Mouse (Mus musculus) embryonic stem cell, embryonic (primary cell): Measurements from ENCODE around the gene Kcna10.

Experiments
- CTCF ChIA-PET, 4 experiments: fragments of 300-600 bp in 2 of 4; fragments of 350-600 bp in 2 of 4; sonication (Branson Sonifier 250); formaldehyde crosslinking; loops; one replicate each; lab custom pipeline; 2022; ENCODE audit warnings: inconsistent platforms in 2 of 4; lab: Charles Lee
- POLR2A ChIA-PET, 4 experiments: fragments of 300-600 bp in 2 of 4; fragments of 350-600 bp in 2 of 4; sonication (Branson Sonifier 250); formaldehyde crosslinking; loops; one replicate each; lab custom pipeline; 2022; ENCODE audit warnings: antibody characterized with exemption in 4 of 4, inconsistent platforms in 1 of 4; lab: Charles Lee

Kcna10 gene

GRCm38 (mm10) chr3:107229822-107230221 lies 47.0 kb downstream of the Kcna10 start:
- ChIA-PET CTCF (interaction anchor here in 2 of 4 experiments (0.8 to 1.1 kb wide), 4 partner anchors 24 to 242 kb away, joined by 3 to 4 read pairs (median 3); no protein-coding TSS in a partner anchor), POLR2A (interaction anchor here in 1 of 4 experiments (2.2 kb wide), 1 partner anchor 103 kb away, joined by 5 read pairs; the partner anchor contains the start of gene Rbm15)

- ChIA-PET POLR2A (interaction anchor here in 1 of 4 experiments (0.6 to 2.2 kb wide), 2 partner anchors 103 to 240 kb away, joined by 3 to 5 read pairs; partner anchors contain the start of gene Rbm15), CTCF (interaction anchor here in 3 of 4 experiments (0.7 to 1.1 kb wide), 3 partner anchors 25 to 232 kb away, joined by 3 to 4 read pairs (median 3); no protein-coding TSS in a partner anchor)
These were observed 47.7 kb downstream of the Kcna10 start, which contains the start of gene A630076J17Rik for GRCm38 (mm10) chr3:107230527-107230926. Gene A630076J17Rik, plus strand, starts transcription at chr3:107230614.

- POLR2A ChIA-PET: interaction anchor here in 1 of 4 experiments (2.2 kb wide), 1 partner anchor 102 kb away, joined by 5 read pairs; the partner anchor contains the start of gene Rbm15
- CTCF ChIA-PET: interaction anchor here in 2 of 4 experiments (0.9 to 1.3 kb wide), 2 partner anchors 26 to 241 kb away, joined by 3 to 4 read pairs; no protein-coding TSS in a partner anchor
These were observed 48.3 kb downstream of the Kcna10 start for GRCm38 (mm10) chr3:107231202-107231601.

GRCm38 (mm10) chr3:107233351-107233813 lies 50.5 kb downstream of the Kcna10 start:
- POLR2A ChIA-PET: interaction anchor here in 2 of 4 experiments (0.7 kb wide), 2 partner anchors 109 to 631 kb away, joined by 3 to 4 read pairs; no protein-coding TSS in a partner anchor

GRCm38 (mm10) chr3:107233945-107234344 lies 51.1 kb downstream of the Kcna10 start:
- ChIA-PET CTCF (interaction anchor here (0.5 to 2.2 kb wide), 21 partner anchors 8 to 630 kb away, joined by 3 to 13 read pairs (median 4); partner anchors contain the start of gene Lamtor5 (in 1 of the 4)), POLR2A (no interaction called here)

More at GRCm38 (mm10) chr3:107233351-107233813, 50.5 kb downstream of the Kcna10 start:
- CTCF ChIA-PET: interaction anchor here (0.5 to 2.2 kb wide), 25 partner anchors 8 to 1064 kb away, joined by 3 to 13 read pairs (median 4); partner anchors contain the start of gene Lamtor5 (in 1 of the 4)

GRCm38 (mm10) chr3:107238051-107238450 lies 55.2 kb downstream of the Kcna10 start:
- CTCF ChIA-PET: interaction anchor here in 3 of 4 experiments (0.7 to 1.6 kb wide), 3 partner anchors 29 to 224 kb away, joined by 3 to 4 read pairs (median 3); no protein-coding TSS in a partner anchor
- POLR2A ChIA-PET: interaction anchor here in 1 of 4 experiments (1.2 kb wide), 1 partner anchor 38 kb away, joined by 3 read pairs; no protein-coding TSS in a partner anchor

- ChIA-PET POLR2A (interaction anchor here in 1 of 4 experiments (1.2 kb wide), 1 partner anchor 37 kb away, joined by 3 read pairs; no protein-coding TSS in a partner anchor), CTCF (interaction anchor here in 2 of 4 experiments (1.5 to 1.6 kb wide), 2 partner anchors 29 to 224 kb away, joined by 3 to 4 read pairs; no protein-coding TSS in a partner anchor)
These were observed 55.7 kb downstream of the Kcna10 start for GRCm38 (mm10) chr3:107238471-107238980.

GRCm38 (mm10) chr3:107239607-107240006 lies 56.8 kb downstream of the Kcna10 start, which contains the start of gene Prok1:
Gene Prok1, minus strand, starts transcription at chr3:107239707.
- ChIA-PET POLR2A (no interaction called here), CTCF (interaction anchor here in 1 of 4 experiments (1.6 kb wide), 1 partner anchor 31 kb away, joined by 3 read pairs; no protein-coding TSS in a partner anchor)

- ChIA-PET POLR2A (interaction anchor here in 1 of 4 experiments (0.8 kb wide), 1 partner anchor 12 kb away, joined by 3 read pairs; no protein-coding TSS in a partner anchor), CTCF (interaction anchor here in 3 of 4 experiments (0.6 to 1.2 kb wide), 3 partner anchors 8 to 646 kb away, joined by 3 to 5 read pairs (median 4); no protein-coding TSS in a partner anchor)
These were observed 58.7 kb downstream of the Kcna10 start for GRCm38 (mm10) chr3:107241389-107242094.
